Mouse (Mus musculus) right cerebral cortex, postnatal 10 days (tissue): ENCODE results near the gene Pde2a.

Experiments used
- DNase-seq, 2 experiments: peaks; one replicate each; pipeline ENCODE4 v3.0.0; 2021; ENCODE audit warnings: low spot score in 2 of 2

Gene Pde2a

DNA sequence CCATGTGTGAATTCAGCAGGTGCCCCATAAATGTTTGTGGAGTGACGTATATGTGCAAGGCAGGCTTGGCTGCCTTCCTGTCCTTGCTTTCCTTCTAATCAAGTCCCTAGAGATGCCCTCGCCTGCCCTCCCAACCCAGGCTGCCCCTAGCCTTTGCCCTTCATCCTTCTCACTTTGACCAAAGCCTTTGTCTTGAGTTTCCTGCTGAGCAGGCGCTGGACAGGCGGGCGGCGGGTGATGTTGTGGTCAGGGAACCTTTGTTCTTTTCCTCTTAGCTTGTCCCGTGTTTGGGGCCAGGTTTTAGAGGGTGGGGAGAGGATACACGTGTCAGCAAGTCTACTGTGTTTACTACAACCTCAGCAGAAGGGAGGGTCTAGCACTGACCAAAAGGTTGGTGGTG lies 32.2 kb downstream of the Pde2a start:
- DNase-seq = peak in 1 of 2 experiments; percentile 46

DNA sequence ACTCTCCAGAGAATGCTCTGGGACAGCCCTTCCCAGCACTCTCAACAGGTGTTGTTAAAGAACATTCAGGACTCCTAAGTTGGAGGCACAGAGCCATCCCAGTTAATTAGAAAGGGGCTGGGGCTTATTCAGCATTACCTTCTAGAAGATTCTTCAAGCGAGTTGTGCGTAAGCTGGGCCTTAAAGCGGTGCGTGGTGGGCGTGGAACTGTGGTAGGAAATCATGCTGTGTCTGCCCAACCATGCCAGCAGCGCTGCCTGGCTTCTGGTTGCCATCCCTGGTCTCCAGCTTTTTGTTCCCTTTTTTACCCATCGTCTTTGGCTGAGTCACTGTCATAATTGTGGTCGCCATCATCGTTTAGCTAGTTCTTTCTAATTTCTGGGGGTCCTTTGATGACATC lies 33.0 kb downstream of the Pde2a start:
- peak in 1 of 2 experiments; percentile 53 for DNase-seq

DNA sequence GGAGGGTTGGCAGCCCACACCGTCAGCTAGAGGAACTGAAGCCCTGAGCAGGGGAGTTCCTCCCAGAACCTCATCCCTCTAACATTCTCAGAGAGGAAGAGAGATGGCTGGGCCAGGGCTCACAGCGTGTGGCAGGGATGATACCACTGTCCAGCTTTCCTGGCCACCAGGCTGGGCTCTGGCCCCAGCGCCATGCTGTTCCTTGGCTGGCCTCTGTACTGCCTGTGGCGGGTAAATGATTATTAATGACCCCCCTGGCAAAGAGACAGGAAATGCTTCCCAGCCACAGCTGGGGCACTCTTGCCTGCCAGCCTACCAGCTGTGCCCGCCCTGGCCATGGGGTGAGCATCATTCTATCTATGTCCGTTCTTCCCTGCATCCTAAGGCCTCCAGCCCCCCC lies 33.6 kb downstream of the Pde2a start:
- peak in 1 of 2 experiments; percentile 36 for DNase-seq

DNA sequence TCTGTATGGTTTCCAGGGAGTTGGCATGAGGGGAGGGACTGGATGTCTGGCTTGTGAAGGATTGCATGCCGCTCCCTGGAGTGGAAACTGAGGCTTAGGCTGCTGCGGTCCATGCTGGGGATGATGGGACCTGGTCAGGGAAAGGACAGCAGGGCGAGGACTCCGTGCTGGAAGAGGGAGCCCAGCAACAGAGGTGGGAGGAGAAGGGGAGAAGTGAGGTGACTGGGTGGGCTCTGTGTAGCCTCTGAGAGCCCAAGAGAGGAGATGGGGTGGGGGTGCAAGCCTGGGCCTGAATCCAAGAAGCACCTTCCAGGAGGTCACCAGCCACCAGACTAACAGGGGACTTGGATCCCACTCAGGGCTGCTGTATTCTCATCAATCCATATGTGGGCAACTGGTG lies 34.8 kb downstream of the Pde2a start:
- DNase-seq = peak in 1 of 2 experiments; percentile 42

DNA sequence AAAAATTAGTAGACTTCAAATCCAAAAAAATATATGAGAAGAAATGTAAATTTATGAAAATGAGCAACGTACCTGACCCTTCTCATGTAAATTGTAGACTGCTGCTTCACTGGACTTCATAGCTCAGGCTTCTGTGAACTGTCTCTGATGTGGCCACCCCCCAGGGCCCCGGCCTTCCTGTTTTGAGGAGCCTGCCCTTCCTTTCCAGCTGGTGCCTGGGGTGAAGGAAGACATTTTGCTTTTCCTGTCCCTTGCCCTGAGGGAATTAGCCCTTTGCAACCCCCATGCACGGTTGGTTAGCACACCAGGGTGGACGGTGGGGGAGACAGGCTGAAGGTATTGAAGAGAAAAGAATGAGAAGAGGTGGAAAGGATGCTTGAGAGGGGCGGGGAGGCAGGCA lies 35.3 kb downstream of the Pde2a start:
- no peak for DNase-seq

DNA sequence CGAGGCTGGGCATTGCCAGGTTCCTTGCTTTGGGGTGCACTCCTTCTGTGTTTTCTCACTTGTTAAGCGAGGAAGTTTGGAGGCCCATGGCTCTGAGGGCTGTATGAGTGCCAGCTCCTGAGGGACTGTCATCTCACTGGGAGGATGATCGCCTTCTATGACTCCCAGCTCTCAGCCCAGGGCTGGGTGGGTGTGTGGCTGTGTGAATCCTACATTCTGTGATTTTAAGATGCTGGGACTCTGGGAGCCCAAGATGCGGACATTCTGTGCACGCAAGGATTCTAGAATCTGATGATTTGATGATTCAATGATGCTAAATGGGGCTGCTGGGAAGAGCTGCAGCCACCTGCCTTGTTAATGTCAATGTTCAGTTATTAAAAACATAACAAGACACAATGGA lies 35.8 kb downstream of the Pde2a start:
- DNase-seq = peak; percentile 52 to 54

DNA sequence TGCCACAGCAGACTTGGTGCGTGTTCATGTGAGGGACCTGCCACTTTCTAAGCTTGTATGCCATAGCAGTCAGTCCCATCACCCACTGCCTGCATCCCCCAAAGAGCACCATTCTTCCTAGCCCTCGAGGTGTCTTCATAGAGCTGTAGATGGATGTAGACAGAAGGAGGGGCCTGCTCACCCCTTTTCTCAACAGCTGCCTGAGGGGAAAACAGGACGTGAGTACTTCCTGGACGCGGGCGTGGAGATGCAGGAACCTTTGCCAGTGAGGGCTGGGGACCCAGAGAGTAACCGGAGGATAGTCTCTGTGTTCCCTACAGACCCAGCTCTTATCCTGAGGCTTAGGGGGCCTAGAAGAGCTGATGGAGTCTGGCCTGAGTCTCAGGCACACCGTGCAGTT lies 36.3 kb downstream of the Pde2a start:
- DNase-seq = peak; percentile 33 to 34

DNA sequence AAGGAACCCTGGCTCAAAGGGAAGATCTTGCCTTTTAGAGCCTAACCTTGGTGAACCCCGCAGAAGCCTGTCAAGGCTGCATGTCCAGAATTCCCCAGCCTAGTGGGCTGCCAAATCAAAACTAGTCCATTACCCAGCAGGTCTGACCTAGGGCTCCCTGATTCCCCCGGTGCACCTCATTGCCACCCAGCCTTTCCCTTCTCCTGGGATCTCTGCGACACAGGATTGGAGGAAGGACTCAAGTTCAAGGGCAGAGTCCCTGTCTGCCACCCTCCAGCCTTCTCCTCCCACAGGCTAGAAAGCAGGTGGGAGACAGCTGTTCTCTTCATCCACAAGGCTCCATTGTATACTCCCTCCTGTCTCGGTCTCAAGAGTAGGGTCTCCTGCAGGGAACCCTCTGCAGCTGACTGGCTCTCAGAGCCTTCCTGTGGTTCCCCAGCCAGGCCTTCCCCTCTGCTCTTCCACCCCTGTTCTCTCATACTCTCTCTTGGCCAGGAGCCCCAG lies 36.8 kb downstream of the Pde2a start:
- DNase-seq = no peak

DNA sequence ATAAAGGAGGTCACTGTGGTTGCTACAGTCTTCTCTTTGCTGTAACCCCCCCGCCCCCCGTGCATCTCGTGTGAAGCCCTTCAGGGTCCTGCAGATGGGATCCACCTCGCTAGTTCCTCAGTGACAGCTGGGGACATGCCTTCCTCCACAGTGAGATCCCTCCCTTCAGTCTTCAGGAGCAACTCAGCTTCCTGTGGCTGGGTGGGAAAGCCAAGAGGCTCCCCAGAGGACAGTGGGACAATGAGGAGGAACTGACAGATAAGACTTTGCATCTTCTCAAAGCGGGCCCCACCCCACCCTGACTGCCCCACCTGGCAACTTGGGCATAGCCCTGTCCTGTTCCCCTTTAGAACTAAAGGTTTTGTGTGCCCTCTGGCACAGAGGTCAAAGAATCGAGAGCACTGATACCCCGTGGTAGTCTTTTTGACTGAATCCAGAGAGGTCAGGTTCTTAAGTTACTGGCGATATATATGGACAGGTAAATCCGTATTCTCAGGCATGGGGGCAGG lies 37.9 kb downstream of the Pde2a start:
- DNase-seq = no peak

DNA sequence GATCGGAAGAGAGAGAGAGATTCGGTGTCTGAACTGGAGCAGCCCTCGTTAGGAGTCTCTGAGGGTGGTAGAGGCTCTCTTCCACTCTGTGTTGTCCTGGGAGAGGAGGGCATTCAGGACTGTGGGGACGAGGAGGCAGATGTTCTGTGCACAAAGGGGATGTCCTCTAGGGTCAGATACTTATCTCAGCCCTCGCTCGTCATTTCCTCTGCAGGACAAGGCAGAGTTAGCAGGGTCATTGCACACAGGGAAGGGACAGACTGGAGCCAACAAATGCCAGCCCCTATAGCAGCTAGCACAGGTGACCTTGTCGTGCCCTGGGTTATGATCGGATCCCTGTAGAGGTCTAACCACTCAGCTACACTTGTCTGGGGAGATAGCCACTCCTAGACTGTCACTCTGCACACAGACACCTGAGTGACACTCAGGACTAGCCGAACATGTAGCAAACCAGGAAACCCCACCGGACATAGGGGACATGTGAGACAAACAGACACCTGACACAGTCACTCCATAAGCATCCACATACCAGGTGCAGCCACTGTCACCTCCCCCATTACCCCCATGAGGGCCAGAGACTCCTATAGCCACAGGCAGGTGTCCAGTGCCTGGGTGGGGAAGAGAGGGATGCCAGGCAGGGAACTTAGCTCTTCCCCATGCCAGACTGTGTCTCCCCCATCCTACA lies 38.6 kb downstream of the Pde2a start:
- peak in 1 of 2 experiments; percentile 35 for DNase-seq

DNA sequence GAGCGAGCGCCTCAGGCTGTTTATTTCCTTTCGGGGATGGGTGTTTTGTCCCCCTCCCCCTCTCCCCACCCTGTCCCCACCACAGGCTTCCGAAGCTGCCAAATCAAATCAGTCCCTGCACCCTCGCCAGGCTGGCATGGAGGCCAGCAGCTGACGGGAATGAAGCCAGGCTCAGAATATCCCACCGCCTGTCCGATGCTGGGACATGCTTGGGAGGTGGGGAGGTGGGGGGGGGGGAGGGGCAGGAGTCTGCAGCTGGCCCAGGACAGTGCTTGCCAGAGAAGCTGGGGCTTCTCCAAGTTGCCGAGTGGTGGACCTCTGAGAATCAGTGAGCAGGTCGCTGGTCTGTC lies 39.1 kb downstream of the Pde2a start:
- DNase-seq = peak; percentile 84 to 88

DNA sequence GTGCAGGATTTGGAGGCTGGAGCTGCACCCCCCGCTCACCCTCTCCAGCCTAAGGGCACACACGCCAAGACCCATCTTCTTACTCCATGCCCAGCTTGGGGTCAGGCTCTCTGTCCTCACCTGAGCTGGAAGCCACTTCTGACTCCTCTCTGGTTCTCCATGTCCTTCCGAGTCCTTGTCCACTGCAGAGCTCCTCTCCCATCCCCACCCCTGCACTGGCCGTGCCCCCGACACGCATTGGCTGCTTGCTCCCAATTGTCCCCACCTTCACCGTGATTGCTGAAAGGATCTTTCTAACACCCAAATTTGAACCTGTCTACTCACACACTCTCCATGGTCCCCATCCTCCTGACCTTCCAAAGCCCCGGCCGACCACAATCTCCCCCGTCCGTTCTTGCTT lies 40.1 kb downstream of the Pde2a start:
- peak in 1 of 2 experiments; percentile 36 for DNase-seq

DNA sequence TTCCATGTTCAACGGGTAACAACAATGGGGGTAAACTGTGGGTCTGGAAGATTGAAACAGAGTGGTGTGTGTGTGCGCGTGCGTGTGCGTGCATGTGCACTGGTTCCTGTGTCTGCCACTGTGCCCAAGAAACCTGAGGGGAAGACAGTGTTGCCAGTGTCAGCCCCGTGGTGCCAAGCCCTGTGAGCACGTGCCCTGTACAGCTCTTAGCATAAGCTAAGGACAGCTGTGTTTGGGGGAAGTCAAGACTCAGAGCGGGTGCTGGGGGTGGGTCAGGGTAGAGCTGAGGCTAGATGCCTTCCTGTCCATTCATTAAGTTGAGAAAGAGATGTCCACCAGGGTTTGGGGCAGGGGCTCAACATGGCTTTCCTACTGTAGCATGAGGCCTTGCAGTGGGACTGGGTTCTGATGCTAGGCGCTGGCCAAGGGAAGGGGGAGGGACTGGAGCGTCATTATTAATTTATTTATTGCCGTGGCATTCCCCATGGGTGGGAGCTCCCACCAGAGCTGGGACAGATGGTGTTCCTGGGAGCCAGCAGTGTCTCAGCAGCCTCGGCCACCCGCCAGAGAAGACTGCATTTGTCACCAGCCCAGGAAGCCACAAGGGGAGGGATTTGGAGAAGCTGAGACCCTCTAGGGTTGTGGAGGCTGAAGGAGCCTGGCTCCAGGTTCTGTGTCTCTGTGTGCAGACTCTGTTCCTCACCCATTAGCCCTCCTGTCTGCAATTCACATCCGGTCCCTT lies 41.0 kb downstream of the Pde2a start:
- peak; percentile 86 to 88 for DNase-seq

DNA sequence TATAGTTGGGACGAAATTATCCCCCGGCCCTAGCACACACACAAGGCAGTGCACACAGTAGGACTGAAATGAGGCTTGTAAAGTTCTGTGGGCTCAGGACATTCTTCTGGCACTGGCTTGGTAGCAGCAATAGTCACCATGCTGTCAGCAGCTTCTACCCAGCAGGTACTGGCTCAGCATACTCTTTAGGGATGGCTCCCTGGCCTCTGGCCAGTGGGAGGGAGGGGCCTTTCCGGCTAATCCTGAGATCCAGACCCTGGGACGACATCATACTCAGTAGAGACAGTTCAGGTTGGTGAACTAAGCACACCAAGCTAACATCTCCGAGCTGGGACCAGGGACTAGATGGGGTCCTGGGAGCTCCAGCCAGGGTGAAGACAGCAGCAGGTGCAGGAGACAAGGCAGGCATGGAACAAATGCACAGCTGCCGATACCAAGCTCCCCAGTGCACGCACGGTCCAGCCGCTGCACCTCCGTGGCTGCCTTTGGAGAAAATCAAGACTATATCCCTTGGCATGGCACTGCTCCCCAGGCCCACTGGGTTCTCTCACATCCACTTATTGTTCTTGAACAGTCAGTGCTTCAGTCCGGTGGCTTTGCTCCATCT lies 42.3 kb downstream of the Pde2a start:
- no peak for DNase-seq

DNA sequence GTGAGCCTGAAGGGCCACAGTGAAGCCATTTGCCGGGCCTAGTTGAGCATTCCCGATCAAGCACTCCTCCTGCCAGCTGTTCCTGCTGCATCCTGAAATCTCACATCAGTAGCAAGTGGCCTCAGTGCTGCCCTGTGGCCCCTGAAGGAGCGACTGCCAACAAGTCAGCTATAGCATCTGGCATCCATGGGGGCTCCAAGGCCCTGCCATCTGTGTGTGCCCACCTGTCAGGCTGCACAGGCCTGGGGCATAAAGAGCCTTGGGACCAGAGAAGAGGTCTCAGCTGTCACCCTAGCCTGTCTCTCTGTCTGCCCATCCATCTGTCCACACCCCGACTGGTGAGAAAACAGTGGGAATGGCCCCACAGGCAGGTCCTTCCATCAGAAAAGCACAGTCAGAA lies 43.4 kb downstream of the Pde2a start:
- DNase-seq = no peak

DNA sequence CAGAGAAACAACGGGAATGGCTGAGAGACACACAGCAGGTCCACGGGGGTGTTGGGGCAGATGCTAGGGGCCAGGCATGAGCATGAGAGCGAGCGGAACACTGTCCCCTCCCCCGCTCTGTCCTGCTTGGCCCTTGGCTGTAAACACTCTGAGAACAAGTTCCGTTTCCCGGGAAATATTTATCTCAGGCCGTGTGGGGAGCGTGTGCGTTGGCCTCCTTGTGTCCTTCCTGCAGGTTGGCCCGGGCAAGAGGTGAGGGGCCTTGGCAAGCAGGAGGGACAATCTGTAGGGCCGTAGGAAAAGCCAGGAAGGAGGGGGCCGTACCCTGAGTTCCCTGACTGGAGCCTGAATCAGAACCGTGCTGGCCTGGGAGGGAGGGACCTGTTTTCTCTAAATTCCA lies 43.9 kb downstream of the Pde2a start:
- DNase-seq = peak in 1 of 2 experiments; percentile 56

DNA sequence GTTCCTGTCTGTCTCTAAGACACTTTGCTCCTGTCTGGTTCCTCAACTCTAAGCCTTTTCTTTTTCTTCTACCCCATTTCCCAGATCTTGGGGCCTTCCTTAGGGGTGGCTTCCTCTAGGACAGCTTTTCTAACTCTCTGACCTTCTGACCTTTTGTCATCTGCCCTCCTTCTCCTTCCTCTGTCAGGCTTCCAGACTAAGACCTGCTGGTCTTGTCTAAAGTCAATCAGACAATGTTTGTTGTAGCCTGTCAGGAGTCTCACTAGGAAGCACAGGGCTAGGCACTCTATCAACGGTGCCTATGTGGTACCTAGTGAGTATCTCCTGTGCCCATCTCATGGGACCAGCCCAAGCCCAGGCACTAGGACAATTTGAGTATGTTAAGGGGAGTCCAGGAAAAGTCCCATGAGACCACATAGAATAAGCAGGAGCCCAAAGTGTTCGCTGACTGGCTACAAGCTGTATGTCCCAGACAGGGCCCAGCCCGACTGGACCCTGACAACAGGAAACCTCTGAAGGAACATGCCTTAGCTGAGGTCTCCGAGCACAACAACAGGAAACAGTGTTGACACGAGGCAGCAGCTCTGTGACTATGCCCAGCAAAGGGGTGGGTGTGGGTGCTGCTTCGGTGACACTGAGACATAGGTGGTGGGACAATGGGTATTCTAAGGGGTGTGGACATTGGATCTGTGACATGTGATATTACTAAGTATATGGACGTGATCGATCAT lies 44.5 kb downstream of the Pde2a start:
- DNase-seq = no peak

DNA sequence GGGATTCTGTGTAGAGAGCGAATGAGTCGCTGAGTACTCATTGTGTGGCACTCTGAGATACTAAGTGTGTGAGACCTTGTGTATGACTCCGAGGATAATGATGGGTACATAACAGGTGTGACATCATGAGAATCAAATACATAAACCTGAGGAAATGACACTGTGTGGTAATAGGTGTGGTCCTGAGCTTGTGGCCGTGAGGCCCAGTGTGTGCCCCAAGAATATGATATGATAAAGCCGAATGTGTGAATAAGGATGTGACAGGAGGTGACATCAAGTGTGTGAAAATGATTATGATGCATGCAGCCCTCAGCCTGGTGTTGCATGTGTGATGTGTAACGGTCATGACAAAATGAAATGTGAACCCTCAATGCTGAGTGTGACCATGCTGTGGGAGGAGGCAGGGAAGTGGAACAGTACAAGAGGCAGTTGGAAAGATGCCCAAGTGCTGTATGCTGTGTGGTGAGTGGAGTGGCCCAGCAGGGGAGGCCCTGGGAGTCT lies 45.1 kb downstream of the Pde2a start:
- DNase-seq = no peak

DNA sequence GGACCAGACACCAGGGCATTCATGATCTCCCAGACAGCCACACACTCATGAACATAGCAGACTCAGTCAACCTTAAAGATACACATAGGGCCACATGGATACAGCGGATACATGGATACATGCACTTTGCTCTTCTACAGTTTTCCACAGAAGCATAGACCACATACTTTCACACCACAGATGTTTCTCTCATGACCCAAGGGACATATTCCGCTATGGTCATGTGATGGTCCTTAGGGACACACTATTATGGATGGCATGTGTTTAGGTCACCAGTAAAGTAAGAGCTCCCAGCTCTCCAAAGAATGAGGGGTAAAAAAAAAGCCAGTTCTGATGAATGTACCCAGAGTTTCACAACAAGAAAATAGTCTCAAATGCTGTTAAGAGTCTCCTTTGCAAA lies 49.9 kb downstream of the Pde2a start:
- DNase-seq = no peak

DNA sequence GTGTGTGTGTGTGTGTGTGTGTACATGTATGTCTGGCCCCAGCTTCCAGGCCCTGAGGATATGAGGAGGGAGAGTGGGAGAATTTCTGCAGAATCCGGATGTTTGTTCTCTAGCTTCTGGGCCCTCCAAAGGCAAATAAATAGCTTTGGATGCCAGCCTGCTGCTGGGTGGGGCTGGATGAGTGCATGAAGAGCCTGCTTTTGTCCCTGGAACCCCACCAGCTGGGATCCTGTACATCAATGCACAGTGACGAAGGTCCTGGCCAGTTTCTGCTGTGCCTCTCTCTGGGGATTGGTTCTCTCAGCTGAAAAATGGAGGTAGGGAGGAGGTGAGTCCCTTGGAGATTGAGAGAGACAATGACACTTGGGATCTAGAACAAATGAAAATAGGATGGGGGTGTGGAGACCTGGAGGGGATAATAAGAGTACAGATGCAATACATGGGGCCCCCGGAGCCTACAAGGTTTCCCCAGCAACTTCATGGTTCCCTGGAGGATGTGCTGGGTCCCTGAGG lies 50.5 kb downstream of the Pde2a start:
- DNase-seq = peak in 1 of 2 experiments; percentile 51
